Mouse (Mus musculus) small intestine, adult 2 months (tissue): ENCODE measurements around the gene Gdpgp1. TPM values are rescaled to one million over a fixed set of nuclear protein-coding genes. Genes with fewer than 3 reads are reported as not detected.
A peak's percentile ranks its signal among the peaks of the same experiment; 100 is the strongest.

Source experiments
- H3K27ac ChIP-seq: fragments of 200-500 bp; 2 replicates; pipeline ENCODE4 v1.5.1; 2012; ENCODE audit warnings: low read depth, low read length, control low read depth, inconsistent platforms; ENCODE audit not compliant: insufficient read depth
- H3K27me3 ChIP-seq: fragments of 200-500 bp; 2 replicates; pipeline ENCODE4 v1.6.1; 2012; ENCODE audit warnings: mild to moderate bottlenecking, moderate library complexity, low read length, inconsistent platforms; ENCODE audit not compliant: control insufficient read depth, insufficient read depth
- H3K36me3 ChIP-seq: fragments of 200-500 bp; 2 replicates; pipeline ENCODE4 v1.6.1; 2012; ENCODE audit warnings: mild to moderate bottlenecking, low read length, control low read depth, inconsistent platforms; ENCODE audit not compliant: control insufficient read depth, insufficient read depth
- H3K4me1 ChIP-seq: fragments of 200-500 bp; 2 replicates; pipeline ENCODE4 v1.6.1; 2012; ENCODE audit warnings: low read length, inconsistent platforms, mixed read lengths; ENCODE audit not compliant: control insufficient read depth, insufficient read depth, insufficient read length
- H3K4me3 ChIP-seq: fragments of 200-500 bp; 2 replicates; pipeline ENCODE4 v1.5.1; 2012; ENCODE audit warnings: low read depth, mild to moderate bottlenecking, control low read depth, inconsistent platforms, low read length, moderate library complexity
- CTCF ChIP-seq: fragments of 200-500 bp; IDR thresholded peaks from 2 replicates; pipeline ENCODE4 v1.5.1; 2012; ENCODE audit warnings: low read depth, mild to moderate bottlenecking, control low read depth, inconsistent platforms, low read length, moderate library complexity, mixed read lengths; ENCODE audit not compliant: insufficient replicate concordance, insufficient read length; ENCODE audit errors: extremely low read depth
- POLR2A ChIP-seq: fragments of 200-500 bp; IDR thresholded peaks from 2 replicates; pipeline ENCODE4 v1.6.1; 2012; ENCODE audit warnings: low read depth, mild to moderate bottlenecking, control low read depth, inconsistent platforms, low read length, moderate library complexity
- WGBS: fragments of 180-500 bp; shearing (Covaris S2); methylation state at CpG from one replicate; pipeline ENCODE4 v1.1.7; 2018; 5-methylcytosine and 5-hydroxymethylcytosine counted together
- polyA plus RNA-seq: library from polyadenylated mRNA; depleted of rRNA; stranded (reverse); fragments of >200 nt; gene quantifications from 2 replicates; pipeline ENCODE4 v1.2.3, GENCODE M21; 2012

Gene Gdpgp1
- polyA plus RNA-seq, 1 experiment: 3.2 TPM

GRCm38 (mm10) chr7:80187501-80187900 is 45.2 kb upstream of the Gdpgp1 start:
- TF ChIP-seq POLR2A (no peak), CTCF (no peak)
- peak overlapping the region; percentile 84 for H3K4me3 ChIP-seq
- H3K4me1 ChIP-seq: peaks cover 35% of the 10 kb centered on the region
- no peaks in the 10 kb centered on the region for H3K27me3 ChIP-seq
- H3K27ac ChIP-seq: peak overlapping the region; percentile 100
- 24% methylated on average over 12 of the region's 12 CpGs for WGBS
- peaks cover 2% of the 10 kb centered on the region; the same call in 1 of the 2 replicates for H3K36me3 ChIP-seq

DNA sequence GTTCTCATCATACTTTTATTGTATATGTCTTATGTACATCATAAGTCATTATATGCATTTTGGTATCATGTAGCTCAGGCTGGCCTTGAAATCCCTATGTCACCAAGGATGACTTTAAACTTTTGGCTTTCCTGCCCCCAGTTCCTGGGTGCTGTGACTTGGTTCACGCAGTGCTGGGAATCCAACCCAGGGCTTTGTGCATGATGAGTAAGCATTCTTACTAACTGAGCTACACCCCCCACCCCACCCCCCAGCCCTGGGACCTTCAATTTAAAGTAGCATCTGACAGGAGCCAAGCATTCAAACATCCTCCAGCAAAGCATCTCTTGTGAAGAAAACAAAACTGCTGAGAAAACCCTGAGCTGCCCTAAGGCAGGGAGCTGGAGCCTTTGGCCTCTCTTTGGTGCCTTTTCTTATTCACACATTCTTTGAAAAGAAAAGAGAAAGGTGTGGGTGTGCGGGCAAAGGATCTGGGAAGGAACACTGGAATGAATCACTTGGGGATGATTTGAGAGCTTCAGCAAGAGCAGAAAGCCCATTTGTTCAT is 44.0 kb upstream of the Gdpgp1 start:
- peak overlapping the region; percentile 70 for H3K27ac ChIP-seq
- WGBS: 73% methylated on average over 2 of the region's 2 CpGs

GRCm38 (mm10) chr7:80189147-80189933 is 43.3 kb upstream of the Gdpgp1 start:
- Histone ChIP-seq H3K36me3 (peaks cover 5% of the 10 kb centered on the region), H3K27ac (peak overlapping the region; percentile 70), H3K4me1 (peaks cover 40% of the 10 kb centered on the region), H3K4me3 (peak overlapping the region; percentile 42), H3K27me3 (no peaks in the 10 kb centered on the region)
- WGBS: 30% methylated on average over 11 of the region's 11 CpGs
- TF ChIP-seq POLR2A: no peak
- no peak for TF ChIP-seq CTCF

More for the DNA sequence above, 44.0 kb upstream of the Gdpgp1 start:
- peak overlapping the region; percentile 42 for H3K4me3 ChIP-seq
- H3K4me1 ChIP-seq: peaks cover 39% of the 10 kb centered on the region
- H3K27me3 ChIP-seq: no peaks in the 10 kb centered on the region
- TF ChIP-seq CTCF: no peak
- no peak for TF ChIP-seq POLR2A
- H3K36me3 ChIP-seq: peaks cover 2% of the 10 kb centered on the region; the same call in 1 of the 2 replicates

GRCm38 (mm10) chr7:80191455-80191854 is 41.2 kb upstream of the Gdpgp1 start:
- 11% methylated on average over 5 of the region's 5 CpGs for WGBS
- Histone ChIP-seq H3K27me3 (no peaks in the 10 kb centered on the region), H3K4me3 (peak overlapping the region; percentile 32), H3K27ac (peak overlapping the region; percentile 90), H3K4me1 (peaks cover 39% of the 10 kb centered on the region), H3K36me3 (peaks cover 7% of the 10 kb centered on the region)
- TF ChIP-seq POLR2A (no peak), CTCF (no peak)

GRCm38 (mm10) chr7:80192226-80193061 is 40.2 kb upstream of the Gdpgp1 start:
- Histone ChIP-seq H3K27ac (peak overlapping the region; percentile 90), H3K4me1 (peaks cover 42% of the 10 kb centered on the region), H3K36me3 (peaks cover 7% of the 10 kb centered on the region), H3K27me3 (no peaks in the 10 kb centered on the region), H3K4me3 (peak overlapping the region; percentile 55)
- TF ChIP-seq POLR2A: 0 out of 2 replicates have a peak, but pooled peaks have one; percentile 2
- TF ChIP-seq CTCF: no peak
- 4% methylated on average over 16 of the region's 16 CpGs for WGBS

DNA sequence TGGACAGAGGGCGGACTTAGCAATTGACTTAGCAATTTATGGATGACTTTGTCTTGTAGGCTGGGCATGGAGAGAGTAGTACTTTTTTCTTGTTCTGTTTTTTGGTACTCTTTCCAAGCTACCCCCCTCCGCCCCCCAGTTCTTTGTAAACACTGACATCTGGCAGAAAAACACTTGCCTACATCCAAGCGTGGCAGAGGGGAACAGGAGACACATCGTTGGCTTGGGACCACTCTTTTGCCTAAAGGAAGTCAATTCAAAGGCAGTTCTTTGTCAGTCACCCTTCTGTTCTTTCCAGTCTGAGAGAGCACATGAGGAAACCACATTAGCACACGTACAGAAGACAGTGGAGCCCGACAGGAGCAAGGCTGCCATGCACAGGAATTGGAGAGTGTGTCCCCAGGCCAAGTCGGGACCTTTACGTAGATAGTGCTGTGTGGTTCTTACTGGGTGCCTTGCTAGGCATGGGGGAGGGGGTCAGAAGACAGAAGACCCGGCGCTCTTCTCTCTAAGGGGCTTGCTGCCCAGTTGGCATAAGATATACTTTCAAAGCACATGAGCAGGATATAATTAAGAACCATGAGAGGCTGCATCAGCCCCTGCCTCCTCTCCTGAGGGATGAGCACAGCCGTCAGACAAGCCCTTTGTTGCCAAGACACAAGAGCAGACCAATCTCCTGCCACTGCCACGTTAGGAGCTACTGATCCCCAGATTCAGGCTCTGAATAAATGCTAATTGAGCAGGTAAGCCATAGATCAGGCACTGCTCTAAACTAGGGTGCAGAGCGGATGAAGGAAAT is 38.5 kb upstream of the Gdpgp1 start:
- Histone ChIP-seq H3K4me1 (peaks cover 42% of the 10 kb centered on the region), H3K36me3 (peaks cover 7% of the 10 kb centered on the region), H3K4me3 (no peak overlapping the region), H3K27me3 (no peaks in the 10 kb centered on the region), H3K27ac (no peak overlapping the region; the same call in 1 of the 2 replicates)
- no peak for TF ChIP-seq POLR2A
- no peak for TF ChIP-seq CTCF
- 78% methylated on average over 13 of the region's 13 CpGs for WGBS
